Mouse (Mus musculus): ENCODE results near the gene Unc13d. TPM values are rescaled to one million over a fixed set of nuclear protein-coding genes. Genes with fewer than 3 reads are reported as not detected.
"Not testable (repeated sequence)": the region's sequence is repeated elsewhere in the genome, so short reads cannot be mapped to it uniquely, and the experiment has no call there.

Gene Unc13d
- polyA plus RNA-seq, 1 experiment from 2014 or later: 2.4 TPM

DNA sequence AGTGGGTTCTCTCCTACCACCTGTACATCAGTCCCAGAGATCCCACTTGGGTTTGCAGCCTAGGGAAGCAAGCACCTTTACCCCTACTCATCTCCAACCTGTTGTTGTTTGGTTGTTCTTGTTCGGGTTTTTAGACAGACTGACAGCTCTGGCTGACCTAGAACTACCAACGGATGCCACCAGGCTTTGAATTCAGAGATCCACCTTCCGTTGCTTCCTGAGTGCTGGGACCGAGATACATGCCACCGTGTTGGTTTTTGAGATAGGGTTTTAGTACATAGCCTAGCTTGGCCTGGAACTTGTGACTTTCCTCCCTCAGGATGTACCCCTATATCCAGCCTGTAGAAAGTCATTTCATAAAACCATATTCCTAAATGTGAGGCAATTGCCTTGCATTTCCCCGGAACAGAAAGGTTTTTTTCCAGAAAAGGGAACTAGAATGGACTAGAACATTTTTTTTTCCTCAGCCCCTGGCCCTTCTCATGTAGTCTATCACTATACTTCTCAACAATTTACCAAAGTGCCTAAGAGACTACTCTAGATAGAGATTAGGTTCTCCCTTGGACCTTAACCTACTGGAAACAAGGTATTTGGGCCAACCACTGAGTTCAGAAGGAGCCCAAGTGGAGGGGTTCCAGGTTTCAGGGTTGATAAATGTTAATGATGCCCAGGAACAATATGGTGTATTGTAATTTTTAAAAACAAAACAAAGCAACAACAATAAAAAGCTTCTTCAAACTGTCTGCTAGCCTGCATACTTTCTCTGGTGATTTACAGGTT lies 48.5 kb downstream of the Unc13d start:
- Histone ChIP-seq H3K36me3 (peaks cover 26% of the 10 kb centered on the region), H3K4me1 (peaks cover 23% of the 10 kb centered on the region), H3K27me3 (ENCODE audit: low read depth, poor library complexity, severe bottlenecking) (no peaks in the 10 kb centered on the region), H3K9me3 (replicated peaks) (no peaks in the 10 kb centered on the region), H3K27ac (peak overlapping the region; percentile 99), H3K4me3 (peak overlapping the region; percentile 74)
- 89% methylated on average over 6 of the region's 6 CpGs for WGBS
- no peak for DNase-seq (ENCODE audit: low spot score)

DNA sequence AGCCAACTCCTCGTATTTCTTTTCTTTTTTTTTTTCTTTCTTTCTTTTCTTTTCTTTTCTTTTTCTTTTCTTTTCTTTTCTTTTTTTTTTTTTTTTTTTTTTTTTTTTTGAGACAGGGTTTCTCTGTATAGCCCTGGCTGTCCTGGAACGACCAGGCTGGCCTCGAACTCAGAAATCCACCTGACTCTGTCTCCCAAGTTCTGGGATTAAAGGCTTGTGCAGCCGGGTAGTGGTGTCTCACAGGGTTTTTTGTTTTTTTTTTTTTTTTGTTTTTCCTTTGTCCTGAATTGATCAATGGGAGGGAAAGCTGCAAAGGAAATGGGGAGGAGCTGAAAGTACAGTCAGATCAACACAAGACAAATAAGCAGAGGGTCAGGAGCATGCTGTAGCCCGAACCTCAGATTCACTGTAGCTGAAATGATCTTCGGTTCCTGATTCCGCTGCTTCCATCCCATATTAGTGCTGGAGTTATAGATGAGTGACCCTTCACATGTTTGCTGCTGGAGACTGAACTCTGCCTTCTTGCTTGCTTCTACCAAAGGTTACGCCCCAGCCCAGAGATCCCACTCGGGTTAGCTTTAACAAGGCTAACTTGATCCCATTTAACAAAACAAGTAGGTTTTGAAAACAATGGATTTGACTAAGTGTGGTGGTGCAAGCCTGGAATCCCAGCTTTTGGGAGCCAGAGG lies 49.4 kb downstream of the Unc13d start:
- DNase-seq (ENCODE audit: low spot score): no peak
- Histone ChIP-seq H3K27me3 (ENCODE audit: low read depth, poor library complexity, severe bottlenecking) (no peaks in the 10 kb centered on the region), H3K27ac (no peak overlapping the region), H3K36me3 (peaks cover 23% of the 10 kb centered on the region), H3K4me3 (no peak overlapping the region), H3K9me3 (replicated peaks) (no peaks in the 10 kb centered on the region), H3K4me1 (peaks cover 23% of the 10 kb centered on the region)
- 85% methylated on average over 9 of the region's 9 CpGs for WGBS

DNA sequence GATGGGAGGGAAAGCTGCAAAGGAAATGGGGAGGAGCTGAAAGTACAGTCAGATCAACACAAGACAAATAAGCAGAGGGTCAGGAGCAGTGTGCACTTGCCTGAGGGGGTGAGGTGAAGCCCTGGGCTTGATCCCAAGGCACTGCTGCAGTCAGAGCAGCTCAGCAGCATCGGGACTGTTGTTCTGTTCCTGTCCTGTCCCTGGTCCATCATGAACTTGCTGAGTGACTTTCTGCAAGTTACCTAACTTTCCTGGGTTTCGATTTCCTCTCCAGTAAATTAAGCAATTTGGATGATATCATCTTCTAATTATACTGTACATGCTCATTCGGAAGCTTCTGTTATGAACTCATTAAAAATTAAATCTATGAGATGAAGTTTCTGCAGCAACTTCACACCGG lies 50.0 kb downstream of the Unc13d start, which contains the start of gene H3f3b:
Gene H3f3b (minus strand): TSS at position 207 of the 400 bp plus-strand sequence.
- H3K9me3 ChIP-seq (replicated peaks): no peaks in the 10 kb centered on the region
- peaks cover 19% of the 10 kb centered on the region for H3K4me1 ChIP-seq
- H3K27ac ChIP-seq: no peak within 1 kb of the TSS
- no peak for DNase-seq (ENCODE audit: low spot score)
- no peaks in the 10 kb centered on the region for H3K27me3 ChIP-seq (ENCODE audit: low read depth, poor library complexity, severe bottlenecking)
- WGBS: 82% methylated on average over 4 of the region's 4 CpGs
- H3K4me3 ChIP-seq: no peak within 1 kb of the TSS
- H3K36me3 ChIP-seq: peaks cover 20% of the 10 kb centered on the region

DNA sequence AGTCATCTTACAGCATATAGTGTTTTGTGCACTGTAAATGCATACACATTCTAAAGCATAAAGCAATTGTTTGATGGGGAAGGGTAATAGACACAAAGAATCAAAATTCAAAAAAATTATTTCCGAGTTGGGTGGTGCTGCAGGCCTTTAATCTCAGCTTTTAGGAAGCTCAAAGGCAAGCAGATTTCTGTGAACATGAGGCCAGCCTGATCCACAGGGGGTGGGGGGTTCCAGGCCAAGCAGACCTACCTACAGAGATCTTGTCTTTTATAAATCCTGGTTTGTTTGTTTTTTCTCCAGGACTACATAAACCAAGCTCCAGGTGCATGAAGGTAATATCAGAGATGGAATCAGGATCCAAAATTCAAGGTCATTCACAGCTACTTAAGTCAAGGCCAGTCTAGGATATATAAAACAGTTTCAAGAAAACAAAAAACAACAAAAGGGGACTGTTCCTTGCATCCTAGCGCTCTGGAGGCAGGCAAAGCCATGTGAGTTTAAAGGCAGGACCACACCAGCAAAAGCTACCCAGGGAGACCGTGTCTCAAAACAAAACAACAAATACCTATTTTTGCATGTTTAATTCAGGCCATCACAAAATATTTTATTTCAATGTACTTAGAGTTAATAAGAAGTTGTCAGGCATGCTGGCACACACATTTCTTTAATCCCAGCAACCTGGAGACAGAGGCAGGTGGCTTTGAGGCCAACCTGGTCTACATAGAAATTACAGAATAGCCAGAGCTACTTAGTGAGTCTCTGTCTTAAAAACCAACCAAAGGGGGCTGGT lies 52.5 kb downstream of the Unc13d start:
- Histone ChIP-seq H3K4me3 (0 out of 2 replicates have a peak overlapping the region, but pooled peaks have one; percentile 96), H3K4me1 (peaks cover 11% of the 10 kb centered on the region), H3K27ac (peak overlapping the region; percentile 99; the same call in 1 of the 2 replicates), H3K36me3 (peaks cover 30% of the 10 kb centered on the region), H3K9me3 (replicated peaks) (no peaks in the 10 kb centered on the region), H3K27me3 (ENCODE audit: low read depth, poor library complexity, severe bottlenecking) (no peaks in the 10 kb centered on the region)
- no peak for DNase-seq (ENCODE audit: low spot score)
- 89% methylated on average over 3 of the region's 3 CpGs for WGBS

DNA sequence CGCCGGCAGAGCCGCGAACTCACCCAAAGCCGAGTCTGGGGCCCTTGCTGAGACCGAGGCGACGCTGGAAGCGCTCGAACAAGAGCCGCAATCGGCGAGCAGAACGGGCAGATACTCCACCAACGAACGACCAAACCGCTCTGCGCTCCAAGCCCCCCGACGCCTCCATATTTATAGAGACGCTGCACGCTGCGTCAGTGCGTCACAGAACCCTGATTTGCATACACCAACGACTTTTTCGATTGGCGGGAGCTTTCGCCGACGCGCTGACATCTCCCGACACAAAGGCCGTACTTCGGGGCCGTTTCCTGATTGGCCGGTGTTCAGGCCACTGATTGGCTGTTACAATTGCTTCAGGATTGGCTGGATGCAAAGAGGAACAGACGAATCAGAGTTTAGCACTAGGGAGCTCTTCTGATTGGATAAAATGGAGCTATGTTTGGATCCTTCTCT lies 53.4 kb downstream of the Unc13d start:
- under 1% methylated on average over 37 of the region's 37 CpGs for WGBS
- Histone ChIP-seq H3K4me1 (peaks cover 9% of the 10 kb centered on the region), H3K36me3 (peaks cover 33% of the 10 kb centered on the region)

DNA sequence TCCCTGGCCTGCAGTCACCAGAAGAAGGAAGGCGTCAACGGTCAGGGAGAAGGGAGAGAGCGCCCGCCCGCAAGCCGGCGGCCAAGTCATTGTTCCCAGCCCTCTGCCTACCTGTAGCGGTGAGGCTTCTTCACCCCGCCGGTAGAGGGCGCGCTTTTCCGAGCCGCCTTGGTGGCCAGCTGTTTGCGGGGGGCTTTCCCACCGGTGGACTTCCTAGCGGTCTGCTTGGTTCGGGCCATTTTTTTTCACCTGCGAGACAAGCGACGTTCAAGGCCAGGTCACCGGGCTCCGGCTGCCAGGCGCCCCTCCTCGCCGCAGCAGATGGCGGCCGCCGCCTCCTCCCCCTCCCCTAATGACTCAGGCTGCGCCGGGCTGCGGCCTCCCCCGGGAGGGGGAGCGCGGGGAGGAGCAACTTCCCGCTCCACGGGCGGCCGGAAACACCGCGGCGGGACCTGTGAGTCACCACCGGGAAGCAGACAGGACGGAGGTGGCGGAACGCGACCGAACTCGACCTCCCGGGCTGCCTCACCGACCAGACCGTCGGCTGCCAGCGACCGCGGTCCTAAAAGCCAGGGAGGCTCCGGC lies 53.9 kb downstream of the Unc13d start:
- Histone ChIP-seq H3K4me3 (peak overlapping the region; percentile 96), H3K4me1 (peaks cover 7% of the 10 kb centered on the region), H3K9me3 (replicated peaks) (no peaks in the 10 kb centered on the region), H3K27ac (peak overlapping the region; percentile 99), H3K36me3 (peaks cover 33% of the 10 kb centered on the region), H3K27me3 (ENCODE audit: low read depth, poor library complexity, severe bottlenecking) (no peaks in the 10 kb centered on the region)
- under 1% methylated on average over 57 of the region's 57 CpGs for WGBS
- DNase-seq (ENCODE audit: low spot score): peak; percentile 85

More for the DNA sequence above, 53.4 kb downstream of the Unc13d start:
- peak; percentile 98 for DNase-seq (ENCODE audit: low spot score)
- H3K27me3 ChIP-seq (ENCODE audit: low read depth, poor library complexity, severe bottlenecking): no peaks in the 10 kb centered on the region
- no peaks in the 10 kb centered on the region for H3K9me3 ChIP-seq (replicated peaks)
- peak overlapping the region; percentile 96 for H3K4me3 ChIP-seq
- H3K27ac ChIP-seq: peak overlapping the region; percentile 99

DNA sequence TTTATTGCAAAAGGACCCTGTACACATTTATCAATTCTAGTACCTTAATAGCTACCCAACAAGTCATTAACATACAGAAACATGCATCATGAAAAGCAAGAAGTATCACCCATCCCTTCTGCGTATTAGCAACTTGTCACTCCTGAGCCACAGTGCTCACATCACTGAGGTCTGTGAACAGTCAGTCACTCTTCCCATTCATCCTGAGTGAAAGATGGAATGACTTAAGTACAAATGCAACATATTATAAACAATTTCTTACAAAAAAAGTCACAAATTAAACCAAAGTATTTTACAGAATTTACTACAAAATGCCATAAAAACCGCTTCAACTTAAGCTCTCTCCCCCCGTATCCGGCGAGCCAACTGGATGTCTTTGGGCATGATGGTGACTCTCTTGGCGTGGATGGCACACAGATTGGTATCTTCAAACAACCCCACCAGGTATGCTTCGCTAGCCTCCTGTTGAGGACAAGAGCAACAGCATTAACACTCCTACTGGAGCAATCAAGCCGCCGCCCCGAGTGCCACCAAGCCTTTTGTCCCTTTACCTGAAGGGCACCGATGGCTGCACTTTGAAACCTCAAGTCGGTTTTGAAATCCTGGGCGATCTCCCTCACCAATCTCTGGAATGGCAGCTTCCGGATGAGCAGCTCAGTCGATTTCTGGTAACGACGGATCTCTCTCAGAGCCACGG lies 54.5 kb downstream of the Unc13d start:
- peak; percentile 49 for DNase-seq (ENCODE audit: low spot score)
- not testable (repeated sequence) for H3K9me3 ChIP-seq (replicated peaks); H3K27me3 ChIP-seq (ENCODE audit: low read depth, poor library complexity, severe bottlenecking); H3K4me1 ChIP-seq
- Histone ChIP-seq H3K27ac (peak overlapping the region; percentile 99), H3K4me3 (peak overlapping the region; percentile 96), H3K36me3 (peaks cover 33% of the 10 kb centered on the region)
- 11% methylated on average over 18 of the region's 18 CpGs for WGBS

DNA sequence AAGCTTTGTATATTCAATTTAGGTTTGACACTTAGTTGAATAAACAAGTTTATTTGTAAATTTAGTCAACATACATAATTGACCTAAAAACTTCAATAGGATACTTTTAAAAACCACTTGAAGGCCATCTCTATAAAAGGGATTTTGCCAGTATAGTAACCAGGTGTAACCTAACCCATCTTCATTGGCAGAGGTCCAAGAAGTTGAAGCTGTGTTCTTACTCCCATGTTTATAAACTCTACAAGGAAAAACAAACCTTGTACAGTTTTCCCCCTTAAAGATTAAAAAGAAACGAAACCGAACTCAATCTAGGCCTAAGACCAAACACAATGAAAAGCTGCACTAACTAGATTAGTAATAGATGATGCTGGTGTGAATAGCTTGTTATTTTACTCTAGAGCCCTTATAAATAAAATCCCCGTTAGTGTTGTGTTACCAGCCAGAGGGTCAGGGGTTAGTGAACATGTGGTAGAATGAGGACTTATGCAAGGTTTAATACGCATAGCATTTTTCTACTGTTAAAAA lies 55.4 kb downstream of the Unc13d start:
- peaks cover 33% of the 10 kb centered on the region for H3K36me3 ChIP-seq
- no peak overlapping the region for H3K27ac ChIP-seq
- no peaks in the 10 kb centered on the region for H3K9me3 ChIP-seq (replicated peaks)
- peaks cover 9% of the 10 kb centered on the region for H3K4me1 ChIP-seq
- H3K27me3 ChIP-seq (ENCODE audit: low read depth, poor library complexity, severe bottlenecking): no peaks in the 10 kb centered on the region
- DNase-seq (ENCODE audit: low spot score): no peak
- WGBS: 88% methylated on average over 4 of the region's 4 CpGs
- H3K4me3 ChIP-seq: peak overlapping the region; percentile 44

DNA sequence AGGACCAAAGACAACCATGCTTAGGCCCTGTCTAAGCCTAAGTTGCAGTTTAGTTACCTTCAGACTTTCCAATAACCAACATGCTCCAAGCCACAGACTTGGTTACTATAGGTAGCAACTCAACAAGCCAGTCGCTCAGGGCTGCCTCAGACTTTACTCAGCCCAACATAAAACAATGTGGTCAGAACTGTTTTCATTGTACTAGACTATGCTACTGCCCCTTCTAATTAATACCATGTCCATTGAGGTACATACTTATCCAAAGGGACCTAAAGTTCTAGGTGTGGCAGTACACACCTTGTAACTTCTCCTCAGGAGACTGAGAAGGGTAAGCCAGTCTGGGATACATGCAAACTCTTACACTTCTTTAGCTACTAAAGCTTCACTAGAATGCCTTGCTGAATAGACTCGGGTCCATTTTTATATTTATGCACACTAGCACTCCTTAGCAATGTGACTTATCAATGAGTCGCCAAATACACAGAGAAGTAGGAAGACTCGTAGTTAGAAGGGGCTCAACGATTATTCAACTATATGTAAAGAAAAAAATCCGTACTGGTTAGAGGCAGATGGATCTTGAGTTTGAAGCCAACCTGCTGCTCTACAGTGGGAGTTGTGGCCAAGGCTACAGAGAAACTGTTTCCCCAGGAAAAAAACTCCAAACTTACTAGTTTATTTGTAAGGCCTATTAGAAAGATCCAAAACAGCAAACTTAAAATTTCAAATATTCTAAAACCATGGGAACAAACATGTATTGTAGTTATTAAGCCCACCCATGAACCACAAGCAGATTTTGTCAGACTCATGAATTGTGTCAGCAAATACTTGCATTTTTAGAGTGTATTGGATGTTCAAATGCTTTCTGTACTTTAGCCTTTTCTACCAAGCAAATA lies 56.2 kb downstream of the Unc13d start:
- no peak for DNase-seq (ENCODE audit: low spot score)
- WGBS: 89% methylated on average over 6 of the region's 6 CpGs
- no peak overlapping the region for H3K27ac ChIP-seq
- H3K4me3 ChIP-seq: peak overlapping the region; percentile 44
- H3K27me3 ChIP-seq (ENCODE audit: low read depth, poor library complexity, severe bottlenecking): no peaks in the 10 kb centered on the region
- no peaks in the 10 kb centered on the region for H3K9me3 ChIP-seq (replicated peaks)
- H3K36me3 ChIP-seq: peaks cover 33% of the 10 kb centered on the region
- H3K4me1 ChIP-seq: peaks cover 9% of the 10 kb centered on the region

DNA sequence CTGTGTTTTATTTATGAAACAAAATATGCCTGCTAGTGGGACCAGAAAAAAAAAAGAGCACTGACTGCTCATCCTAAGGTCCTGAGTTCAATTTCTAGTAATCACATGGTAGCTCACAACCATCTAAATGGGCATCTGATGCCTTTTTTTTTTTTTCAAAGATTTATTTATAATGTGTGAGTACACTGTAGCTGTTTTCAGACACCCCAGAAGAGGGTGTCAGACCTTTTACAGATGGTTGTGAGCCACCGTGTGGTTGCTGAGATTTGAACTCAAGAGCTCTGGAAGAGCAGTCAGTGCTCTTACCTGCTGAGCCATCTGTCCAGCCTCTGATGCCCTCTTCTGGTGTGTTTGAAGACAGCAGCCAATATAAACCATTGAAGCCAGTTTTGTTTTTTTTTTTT lies 57.2 kb downstream of the Unc13d start:
- no peak overlapping the region for H3K27ac ChIP-seq
- H3K4me3 ChIP-seq: no peak overlapping the region
- H3K36me3 ChIP-seq: peaks cover 33% of the 10 kb centered on the region
- no peak for DNase-seq (ENCODE audit: low spot score)
- WGBS: 58% methylated on average over 1 of the region's 1 CpGs
- H3K4me1 ChIP-seq: peaks cover 9% of the 10 kb centered on the region
- H3K27me3 ChIP-seq (ENCODE audit: low read depth, poor library complexity, severe bottlenecking): no peaks in the 10 kb centered on the region
- no peaks in the 10 kb centered on the region for H3K9me3 ChIP-seq (replicated peaks)

DNA sequence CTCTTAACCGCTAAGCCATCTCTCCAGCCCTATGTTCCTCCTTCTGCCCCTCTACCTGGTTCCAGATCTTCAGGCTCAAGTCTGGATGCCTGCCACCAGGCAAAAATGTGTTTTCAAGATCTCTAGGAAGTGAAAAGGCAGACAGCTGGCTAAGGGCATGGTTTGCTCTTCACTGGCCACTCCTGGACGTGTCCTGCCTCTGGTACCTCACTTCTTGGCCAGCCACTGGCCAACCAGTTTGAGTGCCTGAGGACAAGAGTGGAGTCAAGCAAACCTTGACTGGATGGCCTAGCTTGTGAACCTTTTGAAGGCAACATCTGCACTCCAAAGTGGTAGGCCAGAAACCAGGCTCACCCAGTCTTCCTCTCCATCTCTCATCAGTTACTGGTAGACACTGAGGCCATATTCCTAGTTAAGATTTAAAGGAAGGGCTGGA lies 57.8 kb downstream of the Unc13d start:
- H3K9me3 ChIP-seq (replicated peaks): no peaks in the 10 kb centered on the region
- peaks cover 10% of the 10 kb centered on the region for H3K4me1 ChIP-seq
- H3K4me3 ChIP-seq: no peak overlapping the region
- H3K27ac ChIP-seq: no peak overlapping the region
- DNase-seq (ENCODE audit: low spot score): peak; percentile 52
- H3K27me3 ChIP-seq (ENCODE audit: low read depth, poor library complexity, severe bottlenecking): no peaks in the 10 kb centered on the region
- H3K36me3 ChIP-seq: peaks cover 33% of the 10 kb centered on the region
- WGBS: 92% methylated on average over 2 of the region's 2 CpGs

Data from limb, embryonic 10.5 days (tissue).